Mouse (Mus musculus): ENCODE results near the gene Cav2.

GRCm38 (mm10) chr6:17246959-17247358 is 34.0 kb upstream of the Cav2 start:
- no peak for TF ChIP-seq EP300 (IDR thresholded peaks at IDR 0.05; ENCODE audit: low read length)
- TF ChIP-seq POLR2A (IDR thresholded peaks at IDR 0.05; ENCODE audit: low read depth, low read length): no peak
- TF ChIP-seq BHLHE40 (IDR thresholded peaks at IDR 0.05; ENCODE audit: low read depth, low read length): no peak
- TF ChIP-seq E2F4 (IDR thresholded peaks at IDR 0.05; ENCODE audit: insufficient replicate concordance, low read depth, low read length): no peak
- no peak for TF ChIP-seq CTCF (conservative IDR thresholded peaks at IDR 0.05 in 1 of 2, IDR thresholded peaks at IDR 0.05 in 1 of 2; ENCODE audit: low read depth in 2 of 2, low read length in 2 of 2)
- TF ChIP-seq MAZ (IDR thresholded peaks at IDR 0.05; ENCODE audit: low read depth, low read length): no peak
- no peak for TF ChIP-seq NRF1 (IDR thresholded peaks at IDR 0.05; ENCODE audit: low read depth, low read length)
- TF ChIP-seq IRF4 (IDR thresholded peaks at IDR 0.05; ENCODE audit: low read depth, low read length): no peak
- TF ChIP-seq PAX5 (IDR thresholded peaks at IDR 0.05; ENCODE audit: low read length): no peak
- TF ChIP-seq ETS1 (conservative IDR thresholded peaks at IDR 0.05; ENCODE audit: low read depth, low read length): no peak
- no peak for TF ChIP-seq JUND (conservative IDR thresholded peaks at IDR 0.05; ENCODE audit: low read depth, low read length)
- no peak for TF ChIP-seq SIN3A (IDR thresholded peaks at IDR 0.05; ENCODE audit: low read length)
- no peak for TF ChIP-seq UBTF (IDR thresholded peaks at IDR 0.05; ENCODE audit: low read depth, low read length)
- TF ChIP-seq USF1 (IDR thresholded peaks at IDR 0.05; ENCODE audit: low read depth, low read length): no peak
